Mouse (Mus musculus) heart, postnatal 0 days (tissue): ENCODE data around the gene Ybx3.

Source experiments
- CTCF ChIP-seq: IDR thresholded peaks from 2 replicates; pipeline ENCODE4 v1.5.1; 2016; ENCODE audit warnings: antibody characterized with exemption, control low read depth, low read depth
- EP300 ChIP-seq: IDR thresholded peaks from 2 replicates; pipeline ENCODE4 v1.6.1; 2016; ENCODE audit warnings: antibody characterized with exemption, low read depth

- TF ChIP-seq EP300 (no peak), CTCF (no peak)
These were observed 27.6 kb downstream of the Ybx3 start for GRCm38 (mm10) chr6:131360693-131361092.
